9 mouse cellular contexts compared by ENCODE assay signal in the genomic region with DNA sequence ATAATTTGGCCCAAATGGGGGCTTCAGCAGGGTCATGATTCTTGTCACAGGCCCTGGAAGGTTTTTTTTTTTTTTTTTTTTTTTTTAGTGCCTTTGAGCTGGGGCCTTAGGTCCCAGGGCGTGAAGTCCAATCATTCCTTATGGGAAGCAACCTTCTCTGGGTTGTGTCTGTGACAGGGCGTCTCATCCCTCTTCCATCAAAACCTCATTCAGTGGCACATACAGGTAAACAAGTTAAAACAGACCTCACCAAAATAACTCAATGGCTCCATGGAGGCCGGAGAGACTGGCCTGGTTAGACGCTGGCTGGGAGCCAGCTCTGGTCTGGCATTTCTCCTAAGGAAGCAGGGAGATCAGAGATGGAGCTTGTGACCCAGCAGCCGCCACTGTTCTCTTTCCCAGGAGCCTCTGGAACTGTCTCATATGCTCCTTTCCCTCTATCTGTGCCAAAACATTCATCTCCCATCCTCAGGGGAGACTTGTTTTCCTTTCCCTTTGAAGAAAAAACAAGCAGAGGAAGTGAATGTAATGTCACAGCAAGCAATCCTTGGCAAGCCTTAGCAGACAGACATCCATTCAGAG. TPM values are rescaled to one million over a fixed set of nuclear protein-coding genes. Genes with fewer than 3 reads are reported as not detected.
A peak's percentile ranks its signal among the peaks of the same experiment; 100 is the strongest.
DNase-seq lines count a peak whose midpoint lies in the region; ATAC-seq and TF ChIP-seq lines count a peak whose summit lies in the region.
"Had no signal": no experiment of that assay in that cellular context is flagged by ENCODE, and none has a peak within 500 bp of the region (broad histone marks: within the 10 kb centered on the region; RNA-seq: fewer than 3 reads in every experiment).

No protein-coding gene starts in this region.

- no peaks in the 10 kb centered on the region for H3K79me2 ChIP-seq in heart, adult 2 months (replicated peaks; ENCODE audit: control insufficient read depth, insufficient read depth, low read length)

- TF ChIP-seq POLR2A in limb, embryonic 14.5 days (IDR thresholded peaks at IDR 0.05; ENCODE audit: borderline replicate concordance, extremely low read depth, insufficient read depth, insufficient read length) = no peak
- no peak for TF ChIP-seq POLR2A in heart, adult 2 months (IDR thresholded peaks at IDR 0.05; ENCODE audit: insufficient read depth, low read depth, low read length)

- H3K4me1 ChIP-seq in limb, embryonic 14.5 days (ENCODE audit: control insufficient read depth, insufficient read depth, low read length) = no peaks in the 10 kb centered on the region
- no peaks in the 10 kb centered on the region for H3K4me1 ChIP-seq in limb, embryonic 10.5 days
- peaks cover 3% of the 10 kb centered on the region for H3K4me1 ChIP-seq in heart, adult 2 months (ENCODE audit: control insufficient read depth, insufficient read depth, low read length)
- H3K4me1 ChIP-seq in kidney, embryonic 16.5 days (ENCODE audit: insufficient read depth, low read length) = peaks cover 10% of the 10 kb centered on the region

- TF ChIP-seq EP300 in heart, adult 2 months (IDR thresholded peaks at IDR 0.05; ENCODE audit: insufficient read depth, low read depth, low read length) = no peak

- 32% methylated on average over 5 of the region's 5 CpGs for WGBS in limb, embryonic 14.5 days
- WGBS in limb, embryonic 10.5 days = 40% methylated on average over 5 of the region's 5 CpGs
- 32% methylated on average over 5 of the region's 5 CpGs for WGBS in heart, adult 2 months
- 51% methylated on average over 5 of the region's 5 CpGs for WGBS in kidney, embryonic 16.5 days

- H3K4me3 ChIP-seq in limb, embryonic 14.5 days (replicated peaks; ENCODE audit: low read length) = no peak overlapping the region
- H3K4me3 ChIP-seq in limb, embryonic 10.5 days = no peak overlapping the region
- no peak overlapping the region for H3K4me3 ChIP-seq in heart, adult 2 months
- no peak overlapping the region for H3K4me3 ChIP-seq in kidney, embryonic 16.5 days (ENCODE audit: low read length)

- H3K9ac ChIP-seq in limb, embryonic 14.5 days (ENCODE audit: low read depth, low read length, severe bottlenecking) = no peak overlapping the region
- H3K9ac ChIP-seq in heart, adult 2 months (ENCODE audit: low read depth, low read length) = no peak overlapping the region
- H3K9ac ChIP-seq in kidney, embryonic 16.5 days (replicated peaks; ENCODE audit: low read length) = no peak overlapping the region

- no peak overlapping the region for H3K27ac ChIP-seq in limb, embryonic 14.5 days (replicated peaks; ENCODE audit: low read depth, low read length)
- H3K27ac ChIP-seq in limb, embryonic 10.5 days = no peak overlapping the region
- peak overlapping the region; percentile 54 for H3K27ac ChIP-seq in heart, adult 2 months
- H3K27ac ChIP-seq in kidney, embryonic 16.5 days (ENCODE audit: low read length) = peak overlapping the region; percentile 46; the same call in 1 of the 2 replicates

- no peak for TF ChIP-seq CTCF in heart, adult 2 months (IDR thresholded peaks at IDR 0.05)

- intact Hi-C loops in heart, adult 2 months (cut with DNase I) = loop anchor here (2.0 kb wide), 1 partner anchor 18 kb away; no protein-coding TSS in a partner anchor

- peak; percentile 38 for DNase-seq in limb, embryonic 14.5 days (ENCODE audit: low spot score)
- DNase-seq in limb, embryonic 10.5 days (ENCODE audit: low spot score) = no peak
- peak; percentile 63 for DNase-seq in cerebellum, adult 11 months
- peak; percentile 77 to 80 for DNase-seq in heart, adult 2 months
- DNase-seq in ovary, postnatal 36 days (ENCODE audit: low spot score) = peak; percentile 63
- DNase-seq in natural killer cell, adult 2 months (ENCODE audit: low spot score in 2 of 2) = no peak

- H3K9me3 ChIP-seq in limb, embryonic 14.5 days (ENCODE audit: control insufficient read depth, low read length) = no peaks in the 10 kb centered on the region
- no peaks in the 10 kb centered on the region for H3K9me3 ChIP-seq in limb, embryonic 10.5 days (replicated peaks)
- no peaks in the 10 kb centered on the region for H3K9me3 ChIP-seq in kidney, embryonic 16.5 days (ENCODE audit: low read length)

- H3K27me3 ChIP-seq in limb, embryonic 14.5 days (ENCODE audit: control insufficient read depth, insufficient read depth, low read length) = no peaks in the 10 kb centered on the region
- H3K27me3 ChIP-seq in limb, embryonic 10.5 days (ENCODE audit: low read depth, poor library complexity, severe bottlenecking) = no peaks in the 10 kb centered on the region
- no peaks in the 10 kb centered on the region for H3K27me3 ChIP-seq in heart, adult 2 months (ENCODE audit: control insufficient read depth, insufficient read depth, low read length)
- H3K27me3 ChIP-seq in kidney, embryonic 16.5 days (ENCODE audit: insufficient read depth, low read length) = no peaks in the 10 kb centered on the region
- H3K27me3 ChIP-seq: Patski had no signal

- no peak for ATAC-seq in limb, embryonic 14.5 days (ENCODE audit: low FRiP score, low read depth)
- ATAC-seq in kidney, embryonic 16.5 days (ENCODE audit: low FRiP score, low TSS enrichment) = peak; percentile 51
- ATAC-seq in megakaryocyte progenitor cell, adult 5-6 weeks (replicated peaks; ENCODE audit: poor library complexity) = no peak
- ATAC-seq: Patski had no signal

- H3K36me3 ChIP-seq in limb, embryonic 14.5 days (ENCODE audit: control insufficient read depth, insufficient read depth, low read length) = peaks cover 28% of the 10 kb centered on the region
- peaks cover 10% of the 10 kb centered on the region; the same call in 1 of the 2 replicates for H3K36me3 ChIP-seq in limb, embryonic 10.5 days
- H3K36me3 ChIP-seq in heart, adult 2 months (ENCODE audit: control insufficient read depth, insufficient read depth, low read length) = peaks cover 13% of the 10 kb centered on the region
- H3K36me3 ChIP-seq in kidney, embryonic 16.5 days (ENCODE audit: insufficient read depth, low read length) = peaks cover 12% of the 10 kb centered on the region; the same call in 1 of the 2 replicates

- H3K4me2 ChIP-seq in limb, embryonic 14.5 days (replicated peaks; ENCODE audit: low read depth, low read length, severe bottlenecking) = no peak overlapping the region
- no peak overlapping the region for H3K4me2 ChIP-seq in kidney, embryonic 16.5 days (replicated peaks; ENCODE audit: low read depth, low read length)

RNA-seq across cellular contexts. Expression of gene Ccdc80, which starts 27.7 kb away (rescaled TPM):
- polyA plus RNA-seq in limb, embryonic 14.5 days (2012; rRNA removed) = 44.5 and 56.9 TPM in 2 replicates
- 94.4 and 107 TPM in 2 replicates for polyA plus RNA-seq in limb, embryonic 14.5 days (2014; fragmentation: Nextera tagmentation; extraction: Ambion mirVana)
- polyA plus RNA-seq in limb, embryonic 10.5 days (2016; fragmentation: Nextera tagmentation; extraction: Ambion mirVana) = 24.4 and 35.8 TPM in 2 replicates
- 10 to 100 TPM; 64.0 to 65.3 TPM for total RNA-seq in heart, adult 2 months (2021)
- 43.4 and 59.4 TPM in 2 replicates for polyA plus RNA-seq in heart, adult 2 months (2012; rRNA removed)
- 112 and 114 TPM in 2 replicates for polyA plus RNA-seq in kidney, embryonic 16.5 days (2015; fragmentation: Nextera tagmentation; extraction: Ambion mirVana)
- 0.12 and 0.32 TPM in 2 replicates for total RNA-seq in megakaryocyte progenitor cell, adult 5-6 weeks (2015)
- total RNA-seq in megakaryocyte progenitor cell, adult 5-6 weeks (2017) = 0.71 and 3.1 TPM in 2 replicates

RNA-seq across cellular contexts. Expression of gene Slc35a5, which starts 37.6 kb away (rescaled TPM):
- 11.2 and 14.8 TPM in 2 replicates for polyA plus RNA-seq in limb, embryonic 14.5 days (2012; rRNA removed)
- polyA plus RNA-seq in limb, embryonic 14.5 days (2014; fragmentation: Nextera tagmentation; extraction: Ambion mirVana) = 16.0 and 18.8 TPM in 2 replicates
- 10.0 and 14.1 TPM in 2 replicates for polyA plus RNA-seq in limb, embryonic 10.5 days (2016; fragmentation: Nextera tagmentation; extraction: Ambion mirVana)
- total RNA-seq in heart, adult 2 months (2021) = 10 to 100 TPM in 1 of 2 experiments, 1 to 10 TPM in 1; 9.5 to 11.1 TPM
- 8.0 and 12.9 TPM in 2 replicates for polyA plus RNA-seq in heart, adult 2 months (2012; rRNA removed)
- polyA plus RNA-seq in kidney, embryonic 16.5 days (2015; fragmentation: Nextera tagmentation; extraction: Ambion mirVana) = 25.3 and 26.2 TPM in 2 replicates
- total RNA-seq in megakaryocyte progenitor cell, adult 5-6 weeks (2015) = 11.2 and 14.7 TPM in 2 replicates
- total RNA-seq in megakaryocyte progenitor cell, adult 5-6 weeks (2017) = 6.3 and 6.7 TPM in 2 replicates

RNA-seq across cellular contexts. Expression of gene Atg3, which starts 37.6 kb away (rescaled TPM):
- 18.6 and 28.8 TPM in 2 replicates for polyA plus RNA-seq in limb, embryonic 14.5 days (2012; rRNA removed)
- 36.8 and 38.4 TPM in 2 replicates for polyA plus RNA-seq in limb, embryonic 14.5 days (2014; fragmentation: Nextera tagmentation; extraction: Ambion mirVana)
- 28.3 and 31.2 TPM in 2 replicates for polyA plus RNA-seq in limb, embryonic 10.5 days (2016; fragmentation: Nextera tagmentation; extraction: Ambion mirVana)
- 10 to 100 TPM; 19.1 to 22.7 TPM for total RNA-seq in heart, adult 2 months (2021)
- 7.6 and 11.1 TPM in 2 replicates for polyA plus RNA-seq in heart, adult 2 months (2012; rRNA removed)
- 30.9 and 37.0 TPM in 2 replicates for polyA plus RNA-seq in kidney, embryonic 16.5 days (2015; fragmentation: Nextera tagmentation; extraction: Ambion mirVana)
- total RNA-seq in megakaryocyte progenitor cell, adult 5-6 weeks (2015) = 69.3 and 79.4 TPM in 2 replicates
- total RNA-seq in megakaryocyte progenitor cell, adult 5-6 weeks (2017) = 50.9 and 62.9 TPM in 2 replicates

Comparison
In these comparisons a context has a peak if more than half of its experiments do, and no peak if none do; other contexts are left out.
1. DNase-seq: peak in limb, embryonic 14.5 days (single experiment), cerebellum, adult 11 months (single experiment), heart, adult 2 months (2 of 2) and ovary, postnatal 36 days (single experiment); none in limb, embryonic 10.5 days (single experiment) and natural killer cell, adult 2 months (0 of 2).
2. H3K27ac ChIP-seq: peak in heart, adult 2 months (single experiment) and kidney, embryonic 16.5 days (single experiment); none in limb, embryonic 14.5 days (single experiment) and limb, embryonic 10.5 days (single experiment).